Mouse (Mus musculus): ENCODE data around the gene Abcc4.
"Not testable (repeated sequence)": the region's sequence is repeated elsewhere in the genome, so short reads cannot be mapped to it uniquely, and the experiment has no call there.

- not testable (repeated sequence) for TF ChIP-seq EP300 (IDR thresholded peaks at IDR 0.05; ENCODE audit: low read length); NRF1 (IDR thresholded peaks at IDR 0.05; ENCODE audit: low read depth, low read length); POLR2A (IDR thresholded peaks at IDR 0.05; ENCODE audit: low read depth, low read length); KAT2A (IDR thresholded peaks at IDR 0.05; ENCODE audit: insufficient replicate concordance, low read length); ZC3H11A (IDR thresholded peaks at IDR 0.05; ENCODE audit: low read depth, low read length); CTCF (conservative IDR thresholded peaks at IDR 0.05 in 1 of 2, IDR thresholded peaks at IDR 0.05 in 1 of 2; ENCODE audit: low read depth in 2 of 2, low read length in 2 of 2); ZKSCAN1 (IDR thresholded peaks at IDR 0.05; ENCODE audit: borderline replicate concordance, low read depth, low read length); ETS1 (conservative IDR thresholded peaks at IDR 0.05; ENCODE audit: low read depth, low read length); ZNF384 (IDR thresholded peaks at IDR 0.05; ENCODE audit: low read depth, low read length); SIN3A (IDR thresholded peaks at IDR 0.05; ENCODE audit: low read length); ZMIZ1 (IDR thresholded peaks at IDR 0.05; ENCODE audit: low read depth, low read length)
Measured at GRCm38 (mm10) chr14:118511715-118512114, 194.3 kb downstream of the Abcc4 start.
